Mouse (Mus musculus) hindbrain, embryonic 12.5 days (tissue): Measurements from ENCODE around the gene Scn5a. TPM values are rescaled to one million over a fixed set of nuclear protein-coding genes. Genes with fewer than 3 reads are reported as not detected.

Experiments
- ATAC-seq: fragments of 200-750 bp; cut with Nextera tagmentation; 2 replicates; pipeline ENCODE4 v1.8.0; 2017; ENCODE audit warnings: moderate TSS enrichment; ENCODE audit not compliant: low FRiP score
- H3K27ac ChIP-seq: fragments of 300-500 bp; sonication (generic); 2 replicates; pipeline ENCODE4 v1.5.1; 2016; ENCODE audit warnings: mild to moderate bottlenecking
- H3K27me3 ChIP-seq: fragments of 300-500 bp; sonication (generic); 2 replicates; pipeline ENCODE4 v1.6.1; 2016; ENCODE audit warnings: mild to moderate bottlenecking
- H3K36me3 ChIP-seq: fragments of 300-500 bp; sonication (generic); 2 replicates; pipeline ENCODE4 v1.6.1; 2016; ENCODE audit warnings: mild to moderate bottlenecking
- H3K4me1 ChIP-seq: fragments of 300-500 bp; sonication (generic); 2 replicates; pipeline ENCODE4 v1.6.1; 2016
- H3K4me2 ChIP-seq: fragments of 300-500 bp; sonication (generic); replicated peaks from 2 replicates; pipeline ENCODE4 v1.6.1; 2016; ENCODE audit warnings: mild to moderate bottlenecking
- H3K4me3 ChIP-seq: fragments of 300-500 bp; sonication (generic); 2 replicates; pipeline ENCODE4 v1.5.1; 2016; ENCODE audit warnings: mild to moderate bottlenecking
- H3K9ac ChIP-seq: fragments of 300-500 bp; sonication (generic); 2 replicates; pipeline ENCODE4 v1.6.1; 2016; ENCODE audit warnings: mild to moderate bottlenecking, moderate library complexity
- H3K9me3 ChIP-seq: fragments of 300-500 bp; sonication (generic); replicated peaks from 2 replicates; pipeline ENCODE4 v1.6.1; 2016; ENCODE audit warnings: mild to moderate bottlenecking
- WGBS: fragments of 180-500 bp; shearing (Covaris S2); methylation state at CpG from one replicate; pipeline ENCODE4 v1.1.7; 2016; 5-methylcytosine and 5-hydroxymethylcytosine counted together
- polyA plus RNA-seq: library from polyadenylated mRNA; unstranded; fragments of >200 nt; fragmentation: Nextera tagmentation; extraction: Ambion mirVana; gene quantifications from 2 replicates; pipeline ENCODE4 v1.2.1, GENCODE M21; 2016

Gene Scn5a
- polyA plus RNA-seq, 1 experiment from 2014 or later, result 0.84 TPM

DNA sequence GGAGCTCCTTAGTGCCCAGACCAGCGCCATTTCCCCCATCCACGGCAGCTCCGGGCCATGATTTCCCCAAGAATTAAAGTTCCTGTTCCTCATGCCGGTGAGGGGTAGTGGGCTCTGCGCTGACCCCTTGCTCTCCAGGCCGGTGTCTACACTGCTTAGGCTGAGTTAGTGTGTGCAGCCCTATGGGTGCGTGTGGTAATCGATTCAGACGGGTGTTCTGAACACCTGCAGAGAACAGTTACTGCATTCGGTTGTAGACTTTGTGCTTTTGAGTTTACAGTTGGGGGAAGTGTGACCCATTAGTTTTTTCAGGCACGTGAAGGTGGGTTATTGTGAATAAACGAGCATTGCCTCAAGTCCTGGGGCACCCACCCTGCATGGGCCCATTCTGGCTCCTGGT, 140.8 kb downstream of the Scn5a start:
- no peak overlapping the region for H3K27ac ChIP-seq
- H3K9me3 ChIP-seq, result no peaks in the 10 kb centered on the region
- no peak overlapping the region for H3K4me2 ChIP-seq
- 91% methylated on average over 12 of the region's 12 CpGs for WGBS
- no peak for ATAC-seq
- no peaks in the 10 kb centered on the region for H3K27me3 ChIP-seq
- H3K9ac ChIP-seq, result no peak overlapping the region
- H3K36me3 ChIP-seq, result peaks cover 70% of the 10 kb centered on the region
- no peak overlapping the region for H3K4me3 ChIP-seq
- no peaks in the 10 kb centered on the region for H3K4me1 ChIP-seq

DNA sequence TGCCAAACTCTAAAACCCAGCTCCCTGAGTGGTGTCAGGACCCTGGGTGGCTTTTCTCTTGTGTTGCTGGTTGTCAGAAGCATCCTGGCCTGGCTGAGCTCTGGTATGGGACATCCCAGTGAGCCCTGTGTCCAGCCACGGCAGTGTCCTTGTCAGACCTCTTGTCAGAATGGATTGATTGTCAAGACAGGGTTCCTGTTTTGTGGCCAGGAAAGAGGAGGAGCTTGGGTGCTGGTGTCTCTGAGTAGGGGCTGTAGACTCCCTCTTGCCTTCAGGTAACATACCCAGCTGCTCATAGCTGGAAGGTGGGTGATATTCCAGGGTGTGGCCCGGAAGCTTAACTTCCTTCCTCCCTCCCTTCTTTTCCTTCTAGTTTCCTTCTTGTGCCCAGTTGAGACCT, 143.0 kb downstream of the Scn5a start:
- H3K4me3 ChIP-seq, result no peak overlapping the region
- no peaks in the 10 kb centered on the region for H3K4me1 ChIP-seq
- no peak overlapping the region for H3K27ac ChIP-seq
- no peak for ATAC-seq
- H3K4me2 ChIP-seq, result no peak overlapping the region
- WGBS, result 88% methylated on average over 2 of the region's 2 CpGs
- no peaks in the 10 kb centered on the region for H3K27me3 ChIP-seq
- no peaks in the 10 kb centered on the region for H3K9me3 ChIP-seq
- H3K9ac ChIP-seq, result no peak overlapping the region
- peaks cover 87% of the 10 kb centered on the region for H3K36me3 ChIP-seq

Other genes starting within 250 kb of the Scn5a start
- 82.4 and 87.1 TPM in 2 replicates for gene Acaa1a, start 239.3 kb downstream of the Scn5a start, polyA plus RNA-seq
- 6.3 and 7.6 TPM in 2 replicates for gene Myd88, start 237.6 kb downstream of the Scn5a start, polyA plus RNA-seq
- gene Xylb, start 221.6 kb downstream of the Scn5a start, polyA plus RNA-seq, result 4.7 and 4.9 TPM in 2 replicates
- not detected in 2 replicates for gene Slc22a14, start 213.5 kb downstream of the Scn5a start, polyA plus RNA-seq
- 86.6 and 97.4 TPM in 2 replicates for gene Acvr2b, start 176.9 kb downstream of the Scn5a start, polyA plus RNA-seq
- gene Exog, start 134.1 kb downstream of the Scn5a start, polyA plus RNA-seq, result 42.7 and 43.7 TPM in 2 replicates
- gene Scn10a, start 140.3 kb upstream of the Scn5a start, polyA plus RNA-seq, result 0.80 and 1.4 TPM in 2 replicates
- gene Scn11a, start 246.4 kb upstream of the Scn5a start, polyA plus RNA-seq, result 0.10 and 0.20 TPM in 2 replicates